11 mouse cellular contexts compared by ENCODE assay signal in the genomic region with DNA sequence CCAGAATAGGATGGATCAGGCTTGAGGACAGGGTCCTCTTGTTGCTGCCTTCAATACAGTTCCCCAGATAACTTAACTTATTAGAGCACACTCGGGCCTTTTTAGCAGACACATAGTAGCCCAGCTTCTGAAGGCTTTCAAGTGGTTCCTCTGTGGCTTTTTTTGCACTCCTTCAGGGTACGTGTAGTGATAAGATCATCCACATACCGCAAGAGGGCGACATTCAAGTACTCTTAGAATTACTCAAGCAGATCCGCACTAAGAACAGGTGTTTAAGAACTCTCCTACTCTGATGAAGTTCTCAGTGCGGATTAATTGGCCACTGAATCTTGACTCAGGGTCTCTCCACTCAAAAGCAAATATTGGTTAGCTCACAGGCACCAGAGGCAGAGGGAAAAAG. TPM values are rescaled to one million over a fixed set of nuclear protein-coding genes. Genes with fewer than 3 reads are reported as not detected.
DNase-seq lines count a peak whose midpoint lies in the region; ATAC-seq and TF ChIP-seq lines count a peak whose summit lies in the region.
"Had no signal": no experiment of that assay in that cellular context is flagged by ENCODE, and none has a peak within 500 bp of the region (broad histone marks: within the 10 kb centered on the region; RNA-seq: fewer than 3 reads in every experiment).

No protein-coding gene starts in this region.

- no peaks in the 10 kb centered on the region for H3K36me3 ChIP-seq in liver, postnatal 0 days (replicated peaks; ENCODE audit: insufficient read depth, low read length)
- no peaks in the 10 kb centered on the region for H3K36me3 ChIP-seq in hindbrain, embryonic 16.5 days (ENCODE audit: control insufficient read depth, insufficient read depth, low read length)
- H3K36me3 ChIP-seq: embryonic facial prominence, embryonic 12.5 days; hindbrain, embryonic 15.5 days had no signal

- no peak overlapping the region for H3K4me3 ChIP-seq in liver, postnatal 0 days (ENCODE audit: low read depth, low read length)
- no peak overlapping the region for H3K4me3 ChIP-seq in hindbrain, embryonic 16.5 days (ENCODE audit: low read length)
- H3K4me3 ChIP-seq: embryonic facial prominence, embryonic 12.5 days; hindbrain, embryonic 15.5 days; megakaryocyte, embryonic 14.5 days had no signal

- peaks cover 3% of the 10 kb centered on the region for H3K4me1 ChIP-seq in liver, postnatal 0 days (ENCODE audit: insufficient read depth)
- no peaks in the 10 kb centered on the region for H3K4me1 ChIP-seq in hindbrain, embryonic 16.5 days (ENCODE audit: control insufficient read depth, insufficient read depth, low read depth, low read length)
- H3K4me1 ChIP-seq: embryonic facial prominence, embryonic 12.5 days; hindbrain, embryonic 15.5 days had no signal

- H3K4me2 ChIP-seq in liver, postnatal 0 days (ENCODE audit: low read depth, low read length) = no peak overlapping the region
- H3K4me2 ChIP-seq in hindbrain, embryonic 16.5 days (ENCODE audit: low read length) = no peak overlapping the region
- H3K4me2 ChIP-seq: embryonic facial prominence, embryonic 12.5 days; hindbrain, embryonic 15.5 days had no signal

- ATAC-seq in liver, postnatal 0 days = no peak
- ATAC-seq in hindbrain, embryonic 16.5 days = no peak

- TF ChIP-seq EP300 in liver, postnatal 0 days (IDR thresholded peaks at IDR 0.05; ENCODE audit: low read depth) = no peak

- 38% methylated on average over 6 of the region's 6 CpGs for WGBS in liver, postnatal 0 days (ENCODE audit: insufficient replicate concordance)
- 62% methylated on average over 6 of the region's 6 CpGs for WGBS in hindbrain, embryonic 16.5 days

- no peaks in the 10 kb centered on the region for H3K9me3 ChIP-seq in liver, postnatal 0 days (ENCODE audit: low read length)
- H3K9me3 ChIP-seq in hindbrain, embryonic 16.5 days (ENCODE audit: control insufficient read depth, low read length) = no peaks in the 10 kb centered on the region
- H3K9me3 ChIP-seq: embryonic facial prominence, embryonic 12.5 days; hindbrain, embryonic 15.5 days; megakaryocyte, embryonic 14.5 days had no signal

- no peak overlapping the region for H3K9ac ChIP-seq in liver, postnatal 0 days (replicated peaks)
- no peak overlapping the region for H3K9ac ChIP-seq in hindbrain, embryonic 16.5 days (ENCODE audit: low read depth, low read length)
- H3K9ac ChIP-seq: embryonic facial prominence, embryonic 12.5 days; hindbrain, embryonic 15.5 days had no signal

- H3K27ac ChIP-seq in liver, postnatal 0 days (ENCODE audit: low read depth) = no peak overlapping the region
- no peak overlapping the region for H3K27ac ChIP-seq in hindbrain, embryonic 16.5 days (ENCODE audit: low read depth, low read length)
- H3K27ac ChIP-seq: embryonic facial prominence, embryonic 12.5 days; hindbrain, embryonic 15.5 days had no signal

- no peaks in the 10 kb centered on the region for H3K27me3 ChIP-seq in liver, postnatal 0 days (ENCODE audit: insufficient read depth, low read length)
- H3K27me3 ChIP-seq in hindbrain, embryonic 16.5 days (replicated peaks; ENCODE audit: control insufficient read depth, insufficient read depth, low read length) = no peaks in the 10 kb centered on the region
- H3K27me3 ChIP-seq: embryonic facial prominence, embryonic 12.5 days; hindbrain, embryonic 15.5 days had no signal

- no peak for DNase-seq in liver, postnatal 0 days
- DNase-seq in liver = no peak
- peak; percentile 13 for DNase-seq in brain, adult 2 months (ENCODE audit: low read depth, low spot score)
- peak; percentile 60 for DNase-seq in lung, postnatal 10 days
- peak; percentile 27 to 30 for DNase-seq in thymus, postnatal 36 days
- no peak for DNase-seq in urinary bladder, postnatal 36 days (ENCODE audit: low spot score in 2 of 2)

- TF ChIP-seq CTCF in liver, postnatal 0 days (IDR thresholded peaks at IDR 0.05; ENCODE audit: low read depth) = peak; percentile 62

RNA-seq across cellular contexts. Expression of gene Pigr, which starts 11.8 kb away (rescaled TPM):
- 1.2 TPM in 2 replicates for polyA plus RNA-seq in liver, postnatal 0 days (2015; fragmentation: Nextera tagmentation; extraction: Ambion mirVana)
- polyA plus RNA-seq in hindbrain, embryonic 16.5 days (2015; fragmentation: Nextera tagmentation; extraction: Ambion mirVana) = not detected in 2 replicates
- polyA plus RNA-seq: embryonic facial prominence, embryonic 12.5 days; hindbrain, embryonic 15.5 days had no signal

RNA-seq across cellular contexts. Expression of gene Fcmr, which starts 27.2 kb away (rescaled TPM):
- 1.00 and 1.1 TPM in 2 replicates for polyA plus RNA-seq in liver, postnatal 0 days (2015; fragmentation: Nextera tagmentation; extraction: Ambion mirVana)
- 0.95 and 2.4 TPM in 2 replicates for polyA plus RNA-seq in hindbrain, embryonic 16.5 days (2015; fragmentation: Nextera tagmentation; extraction: Ambion mirVana)
- polyA plus RNA-seq: embryonic facial prominence, embryonic 12.5 days had no signal

RNA-seq across cellular contexts. Expression of gene Fcamr, which starts 37.6 kb away (rescaled TPM):
- polyA plus RNA-seq in liver, postnatal 0 days (2015; fragmentation: Nextera tagmentation; extraction: Ambion mirVana) = not detected in 2 replicates
- polyA plus RNA-seq in hindbrain, embryonic 16.5 days (2015; fragmentation: Nextera tagmentation; extraction: Ambion mirVana) = not detected in 2 replicates
- polyA plus RNA-seq: embryonic facial prominence, embryonic 12.5 days; hindbrain, embryonic 15.5 days had no signal

RNA-seq across cellular contexts. Expression of gene Il24, which starts 49.0 kb away (rescaled TPM):
- not detected in 2 replicates for polyA plus RNA-seq in liver, postnatal 0 days (2015; fragmentation: Nextera tagmentation; extraction: Ambion mirVana)
- not detected in 2 replicates for polyA plus RNA-seq in hindbrain, embryonic 16.5 days (2015; fragmentation: Nextera tagmentation; extraction: Ambion mirVana)
- polyA plus RNA-seq: embryonic facial prominence, embryonic 12.5 days; hindbrain, embryonic 15.5 days; testis, adult 2 months had no signal

Comparison
In these comparisons a context has a peak if more than half of its experiments do, and no peak if none do; other contexts are left out.
1. DNase-seq: peak in brain, adult 2 months (single experiment), lung, postnatal 10 days (single experiment) and thymus, postnatal 36 days (2 of 2); none in liver, postnatal 0 days (single experiment), liver (single experiment) and urinary bladder, postnatal 36 days (0 of 2).